Mouse (Mus musculus): ENCODE measurements around the gene Prx. TPM values are rescaled to one million over a fixed set of nuclear protein-coding genes. Genes with fewer than 3 reads are reported as not detected.

Gene Prx
- 1 to 10 TPM; 2.1 to 3.2 TPM for total RNA-seq (2021)
- long read RNA-seq, experiment 1, partial matches to known transcripts: 3 of 4 reads
- long read RNA-seq, experiment 1, other reads (novel, unspliced or antisense): 1 of 4 reads
- long read RNA-seq, experiment 2, full-length matches to known transcripts: 1 of 2 reads
- long read RNA-seq, experiment 2, partial matches to known transcripts: 0 of 2 reads
- long read RNA-seq, experiment 2, other reads (novel, unspliced or antisense): 1 of 2 reads

DNA sequence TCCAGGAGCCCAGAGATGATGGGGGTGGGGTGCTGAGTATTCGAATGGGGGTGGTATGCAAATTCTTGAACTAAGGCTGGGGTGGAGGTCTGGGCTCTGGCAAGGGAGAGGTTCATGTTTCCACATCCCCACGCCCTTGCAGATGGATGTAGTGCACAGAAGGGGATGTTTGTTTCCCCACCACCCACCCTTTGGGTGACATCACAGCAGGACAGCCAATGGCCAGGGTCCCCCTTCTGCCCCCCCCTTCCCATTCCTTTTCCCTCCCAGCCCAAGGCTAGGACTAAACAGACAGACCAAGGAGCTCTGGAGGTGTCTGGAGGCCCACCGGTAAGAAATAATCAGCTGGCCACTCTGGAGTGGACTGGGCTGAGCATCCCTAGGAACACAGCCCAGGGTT lies at the start of gene Prx:
TSS of gene Prx (plus strand) at position 289 of the 400 bp plus-strand sequence.
- no peak for DNase-seq

- DNase-seq: no peak
These were observed 47.8 kb upstream of the Prx start for GRCm38 (mm10) chr7:27451359-27451758.

- DNase-seq: no peak
These were observed 46.8 kb upstream of the Prx start for GRCm38 (mm10) chr7:27452206-27452770.

DNA sequence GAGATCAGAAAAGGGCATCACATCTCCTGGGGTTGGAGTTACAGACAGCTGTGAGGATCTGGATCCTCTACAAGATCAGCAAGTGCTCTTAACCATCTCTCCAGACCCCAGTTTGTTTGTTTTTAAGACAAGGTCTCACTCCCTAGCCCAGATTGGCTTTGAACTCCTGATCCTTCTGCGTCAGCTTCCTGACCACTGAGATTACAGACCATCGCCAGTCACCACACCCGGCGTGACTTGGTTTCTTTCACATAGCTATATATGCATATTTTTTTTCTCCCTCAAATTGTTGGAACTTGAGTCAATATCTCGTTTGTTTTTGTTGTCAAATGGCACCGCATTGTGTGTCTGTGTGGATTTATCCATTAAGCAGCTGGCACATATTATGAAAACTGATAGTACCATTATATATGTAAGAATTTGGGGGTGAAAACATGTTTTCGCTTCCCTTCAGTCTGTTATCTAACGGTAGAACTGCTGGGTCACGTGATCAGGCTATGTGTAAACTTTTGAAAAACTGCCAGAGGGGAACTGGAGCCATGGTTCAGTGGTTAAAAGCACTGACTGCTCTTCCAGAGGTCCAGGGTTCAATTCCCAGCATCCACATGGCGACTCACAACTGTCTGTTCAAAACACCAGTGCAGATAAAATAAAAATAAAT lies 44.5 kb upstream of the Prx start:
- no peak for DNase-seq

DNA sequence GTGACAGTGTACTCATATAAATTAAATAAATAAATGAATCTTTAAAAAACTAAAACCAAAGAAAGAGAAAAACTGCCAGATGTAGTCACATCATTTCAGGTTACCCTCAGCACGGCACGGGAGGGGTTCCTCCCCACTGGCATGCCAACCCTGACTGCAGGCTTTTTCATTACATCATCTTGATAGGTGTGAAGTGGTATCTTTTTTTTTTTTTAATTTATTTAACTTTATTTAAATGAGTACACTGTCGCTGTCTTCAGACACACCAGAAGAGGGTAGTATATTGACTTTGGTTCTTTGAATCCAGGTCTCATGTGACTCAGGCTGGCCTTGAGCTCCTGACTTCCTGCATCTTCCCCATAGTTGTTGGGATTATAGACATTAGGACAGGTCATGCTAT lies 43.9 kb upstream of the Prx start:
- no peak for DNase-seq

- DNase-seq: no peak
These were observed 40.5 kb upstream of the Prx start for GRCm38 (mm10) chr7:27458614-27459013.

GRCm38 (mm10) chr7:27459640-27460039 lies 39.5 kb upstream of the Prx start:
- no peak for DNase-seq

DNA sequence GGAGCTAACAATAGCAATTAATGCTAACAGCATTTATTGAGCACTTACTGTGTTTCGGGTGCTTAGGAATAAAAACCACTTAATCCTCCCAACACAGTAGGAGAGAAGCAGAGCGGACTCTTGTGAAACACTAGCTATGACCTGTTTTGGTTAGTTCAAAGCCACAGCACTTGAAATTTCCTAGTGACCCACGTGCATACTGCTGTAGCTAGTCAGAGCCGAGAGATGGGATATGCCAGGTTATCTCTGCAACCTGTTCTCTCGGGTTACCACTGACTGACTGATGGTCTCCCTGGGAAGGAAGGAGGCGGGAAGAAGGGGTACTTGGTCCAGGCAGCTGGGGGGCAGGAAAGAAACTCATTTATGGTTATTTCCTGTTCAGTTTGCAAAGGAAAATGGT lies 38.6 kb upstream of the Prx start:
- no peak for DNase-seq

GRCm38 (mm10) chr7:27467648-27468047 lies 31.5 kb upstream of the Prx start:
- no peak for DNase-seq

- no peak for DNase-seq
These were observed 27.6 kb upstream of the Prx start for GRCm38 (mm10) chr7:27471390-27472120.

GRCm38 (mm10) chr7:27472596-27472995 lies 26.5 kb upstream of the Prx start:
- no peak for DNase-seq

DNA sequence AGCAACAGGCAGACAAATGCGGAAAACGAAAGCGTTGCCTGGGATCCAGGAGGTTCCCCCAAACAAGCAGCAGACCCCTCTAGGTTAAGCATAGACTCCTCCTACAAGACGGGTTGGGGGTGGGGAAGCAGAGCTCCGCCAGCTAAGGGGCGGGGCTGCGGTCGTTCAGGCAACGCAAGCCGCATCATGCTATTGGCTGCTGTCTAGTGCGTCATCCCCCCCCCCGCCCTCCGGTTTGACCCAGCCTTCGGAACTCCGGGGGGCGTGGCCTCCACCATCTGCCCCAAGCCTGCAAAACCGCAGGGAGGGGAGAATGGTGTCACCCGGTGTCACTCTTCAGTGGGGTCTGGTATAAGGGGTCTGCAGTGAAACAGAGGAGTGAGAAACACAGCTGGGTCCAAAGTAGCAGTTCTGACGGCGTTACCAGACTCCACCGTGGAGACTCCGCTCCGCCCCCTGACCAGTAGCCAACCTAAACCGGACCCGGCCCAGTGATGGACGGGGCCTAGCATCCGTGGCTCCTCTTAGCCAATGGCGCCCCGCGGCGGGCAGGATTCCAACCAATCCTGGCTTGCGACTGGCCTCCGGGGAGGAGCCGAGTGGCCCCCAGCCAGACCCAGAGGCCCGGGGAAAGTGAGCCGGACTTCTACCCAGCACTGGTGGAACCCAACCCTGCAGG lies 25.8 kb upstream of the Prx start, which contains the start of gene Sertad3:
TSS of gene Sertad3 (plus strand) at position 613 of the 679 bp plus-strand sequence.
- DNase-seq: peak; percentile 100

DNA sequence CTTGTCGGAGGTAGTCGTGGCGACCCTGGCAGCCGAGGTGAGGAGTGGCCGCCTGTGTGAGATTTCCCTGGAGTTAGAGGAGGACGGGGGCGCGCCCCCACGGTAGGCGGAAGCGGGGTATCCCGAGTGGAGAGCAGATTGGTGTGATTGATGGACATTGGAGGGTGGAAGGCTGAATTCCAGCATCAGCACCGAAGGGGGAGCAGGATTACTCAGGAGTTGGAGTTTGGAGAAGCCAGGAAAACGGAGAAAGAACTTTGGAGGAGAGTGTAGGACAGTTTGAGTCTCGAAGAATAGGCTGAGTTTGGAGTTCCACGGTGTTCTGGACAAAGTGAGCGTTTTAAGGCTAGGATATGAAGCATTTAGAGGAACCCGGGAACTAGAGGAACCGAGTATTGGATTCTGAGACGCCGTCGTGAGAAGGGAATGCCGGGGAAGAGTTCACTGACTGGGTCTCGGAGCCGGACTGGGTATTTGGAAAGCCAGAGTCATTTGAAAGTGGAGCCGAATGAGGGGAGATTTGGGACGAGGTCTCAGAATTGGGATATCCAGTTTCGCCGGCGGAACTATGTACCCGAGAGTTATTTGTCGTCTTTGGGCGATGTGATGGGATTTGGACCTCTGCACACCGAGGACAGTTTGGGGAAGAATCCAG lies 25.2 kb upstream of the Prx start:
- peak in 1 of 2 experiments; percentile 19 for DNase-seq

- DNase-seq: peak; percentile 99 to 100
These were observed 24.6 kb upstream of the Prx start for GRCm38 (mm10) chr7:27474490-27474954.

GRCm38 (mm10) chr7:27475596-27475995 lies 23.5 kb upstream of the Prx start:
- DNase-seq: no peak

DNA sequence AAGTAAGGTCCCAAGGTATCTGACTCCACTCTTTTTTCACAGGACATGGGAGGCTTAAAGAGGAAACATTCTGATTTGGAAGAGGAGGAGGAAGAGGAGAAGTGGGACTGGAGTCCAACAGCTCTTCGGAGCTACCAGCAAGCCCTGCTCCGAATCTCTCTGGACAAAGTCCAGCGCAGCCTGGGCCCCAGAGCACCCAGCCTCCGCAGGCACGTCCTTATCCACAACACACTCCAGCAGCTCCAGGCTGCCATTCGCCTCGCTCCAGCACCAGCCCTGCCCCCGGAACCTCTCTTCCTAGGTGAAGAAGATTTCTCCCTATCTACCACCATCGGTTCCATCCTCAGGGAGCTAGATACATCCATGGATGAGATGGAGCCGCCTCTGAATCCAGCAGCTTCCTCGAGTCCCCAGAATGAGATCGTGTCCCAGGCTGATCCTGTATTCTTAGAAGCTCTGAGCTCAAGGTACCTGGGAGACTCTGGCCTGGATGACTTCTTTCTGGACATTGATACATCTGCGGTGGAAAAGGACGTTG lies 23.0 kb upstream of the Prx start:
- no peak for DNase-seq

GRCm38 (mm10) chr7:27478561-27478960 lies 20.6 kb upstream of the Prx start:
- DNase-seq: no peak

GRCm38 (mm10) chr7:27479750-27480149 lies 19.4 kb upstream of the Prx start:
- DNase-seq: no peak

DNA sequence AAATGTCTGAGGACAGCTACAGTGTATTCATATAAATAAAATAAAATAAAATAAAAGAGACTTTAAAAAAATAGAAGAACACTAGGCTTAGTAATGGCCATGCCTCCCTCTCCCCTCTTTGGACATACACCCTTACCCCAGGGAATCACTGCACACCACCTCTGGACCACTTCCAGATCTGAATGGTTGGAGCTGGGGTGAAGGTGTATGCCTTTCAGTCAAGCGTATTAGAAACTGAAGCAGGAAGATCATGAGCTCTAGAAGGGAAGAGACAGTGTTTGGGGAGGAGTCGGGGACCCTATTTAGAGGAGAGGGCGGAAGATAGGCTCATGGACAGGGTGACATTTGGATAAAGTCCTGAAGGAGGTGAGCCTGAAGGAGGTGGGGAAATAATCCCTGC lies 18.6 kb upstream of the Prx start:
- no peak for DNase-seq

DNA sequence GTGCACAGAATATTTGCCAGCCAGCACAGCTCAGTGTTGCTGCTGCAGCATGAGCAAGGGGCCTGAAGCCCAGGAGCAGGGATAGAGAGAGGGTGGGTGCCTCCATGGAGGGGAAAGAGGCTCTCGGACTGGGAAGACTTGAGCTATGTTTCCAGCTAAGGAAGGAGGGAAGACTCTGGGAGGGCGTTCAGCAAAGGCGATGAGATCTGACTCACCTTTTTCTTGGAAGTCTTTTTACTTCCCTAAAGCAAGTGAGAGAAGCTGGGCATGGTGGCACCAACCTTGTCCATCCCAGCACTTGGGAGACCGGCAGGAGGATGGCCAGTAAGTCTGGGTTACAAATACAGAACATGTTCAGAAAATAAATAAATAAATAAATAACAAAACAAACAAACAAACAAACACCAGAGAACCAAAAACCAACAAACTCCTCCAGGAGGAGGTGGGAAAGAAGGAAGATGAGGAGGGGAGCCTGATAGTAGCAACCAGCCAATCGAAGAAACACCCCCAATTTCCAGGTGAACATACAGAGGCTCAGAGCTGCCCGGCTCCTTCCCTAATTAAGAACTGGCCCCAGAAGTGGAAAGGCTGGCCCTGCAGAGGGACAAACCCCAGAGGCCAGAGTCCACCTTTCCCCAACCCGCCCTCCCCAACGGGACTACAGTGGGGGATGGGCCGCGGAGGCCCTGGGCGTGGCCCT lies 18.0 kb upstream of the Prx start:
- DNase-seq: no peak

DNA sequence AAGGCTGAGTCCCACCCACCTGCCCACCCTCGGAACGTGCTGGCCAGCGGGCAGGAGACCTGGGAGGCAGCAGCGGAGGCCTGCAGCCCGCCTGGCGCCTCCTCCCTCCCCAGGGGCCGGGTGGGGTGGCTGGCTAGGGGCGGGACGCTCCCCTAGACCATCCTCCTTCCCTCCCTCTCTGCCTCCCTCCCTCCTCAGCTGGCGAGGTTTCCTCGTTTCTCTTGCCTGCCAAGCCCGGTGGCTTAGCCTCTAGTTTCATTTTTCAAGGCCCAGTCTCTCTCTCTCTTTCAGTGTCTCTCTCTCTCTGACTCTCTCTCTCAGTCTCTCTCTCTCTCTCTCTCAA lies 17.5 kb upstream of the Prx start:
- peak; percentile 96 to 97 for DNase-seq
